Mouse (Mus musculus): ENCODE results near the gene Slitrk5. TPM values are rescaled to one million over a fixed set of nuclear protein-coding genes. Genes with fewer than 3 reads are reported as not detected.
A peak's percentile ranks its signal among the peaks of the same experiment; 100 is the strongest.
"Not testable (repeated sequence)": the region's sequence is repeated elsewhere in the genome, so short reads cannot be mapped to it uniquely, and the experiment has no call there.

The Slitrk5 gene
- total RNA-seq (2021): under 1 TPM; 0.10 to 0.16 TPM
- long read RNA-seq, experiment 1: 0 reads
- long read RNA-seq, experiment 2: 0 reads

DNA sequence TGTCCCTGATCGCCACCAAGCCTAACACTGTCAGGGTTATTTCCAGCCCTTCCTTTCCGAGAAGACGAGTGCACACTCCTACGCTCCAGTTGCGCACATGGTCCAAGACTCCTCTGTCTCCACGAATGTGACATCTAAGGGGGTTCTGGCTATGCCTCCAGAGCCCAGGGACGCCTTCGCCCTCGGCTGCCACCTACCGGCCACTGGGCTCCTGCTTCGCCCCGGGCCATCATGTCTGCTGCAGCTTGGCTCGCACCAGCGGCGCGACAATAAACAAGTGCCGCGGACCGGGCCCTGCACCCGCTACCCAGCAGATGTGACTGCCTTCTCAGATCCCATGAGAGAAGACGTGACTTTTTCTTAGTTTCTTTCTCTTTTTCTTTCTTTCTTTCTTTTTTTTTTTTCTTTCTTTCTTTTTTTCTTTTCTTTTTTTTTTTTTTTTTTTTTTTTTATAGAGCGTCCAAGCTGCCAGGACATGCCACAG lies at the start of gene Slitrk5:
Gene Slitrk5 (plus strand): TSS at position 434 of the 484 bp plus-strand sequence.
- DNase-seq: peak; percentile 84 to 85

DNA sequence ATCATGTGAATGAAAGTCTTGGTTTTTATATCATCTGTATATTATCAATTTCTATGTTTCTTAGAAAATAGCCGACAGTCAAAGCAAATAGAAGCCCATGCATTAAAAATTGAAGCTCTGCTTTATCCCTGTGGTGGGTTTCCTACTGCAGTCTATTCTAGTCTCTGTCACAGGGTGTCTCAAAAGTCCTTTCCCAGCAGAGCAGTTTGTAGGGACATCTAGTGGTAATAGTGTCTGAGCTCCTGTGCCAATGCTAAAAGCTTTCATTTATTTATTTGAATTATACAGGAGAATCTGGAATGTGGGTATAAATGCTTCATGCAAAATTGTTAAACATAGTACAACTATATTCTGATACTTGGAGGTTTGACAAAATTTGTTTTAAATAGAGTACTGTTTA lies 2.0 kb upstream of the Slitrk5 start:
- DNase-seq: no peak

DNA sequence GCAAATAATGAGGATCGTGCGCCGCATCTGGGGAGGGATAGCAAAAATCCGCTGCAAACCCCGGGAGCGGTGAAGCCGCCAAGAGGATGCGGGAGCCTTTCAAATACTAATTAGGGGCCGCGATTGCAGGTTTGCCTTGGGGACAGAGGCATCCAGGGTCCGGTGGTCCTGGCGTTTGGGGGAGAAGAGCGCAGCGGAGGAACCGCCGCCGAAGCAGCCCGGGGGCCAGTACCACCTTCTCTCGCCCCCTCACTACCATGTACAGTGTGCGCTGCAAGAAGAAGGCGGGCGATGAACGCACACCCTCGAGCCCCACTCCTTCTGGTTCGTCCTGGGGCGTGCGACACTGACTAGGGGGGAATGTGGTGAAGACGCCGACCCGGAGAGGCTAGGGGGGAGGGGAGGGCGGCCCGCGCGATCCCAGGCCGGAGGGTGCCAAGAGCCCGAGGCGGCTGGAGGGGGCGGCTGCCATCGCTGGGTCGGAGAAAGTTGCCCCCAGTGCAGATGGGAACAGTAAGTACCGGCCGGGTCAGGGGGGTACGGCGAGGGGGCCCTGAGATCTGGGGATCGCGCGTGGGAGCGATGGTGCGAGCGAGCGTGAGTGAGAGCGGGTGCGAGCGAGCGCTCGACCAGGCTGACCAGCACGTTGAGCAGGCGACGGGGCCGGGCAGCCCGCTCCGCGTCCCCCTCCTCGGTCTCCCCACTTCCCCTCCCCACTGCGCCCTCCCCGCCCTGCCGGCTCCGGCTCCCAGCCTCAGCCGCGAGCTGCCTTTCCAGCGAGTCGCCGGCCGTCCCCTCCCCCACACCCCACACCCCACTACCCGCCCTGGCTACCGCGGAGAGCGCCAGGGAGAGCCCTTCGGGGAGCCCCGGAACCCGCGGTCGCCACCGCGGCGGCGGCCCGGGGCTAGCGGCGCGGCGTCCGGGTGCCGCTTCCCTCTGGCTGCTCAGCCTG lies 591 bp downstream of the Slitrk5 start:
- DNase-seq: peak; percentile 12 to 37

DNA sequence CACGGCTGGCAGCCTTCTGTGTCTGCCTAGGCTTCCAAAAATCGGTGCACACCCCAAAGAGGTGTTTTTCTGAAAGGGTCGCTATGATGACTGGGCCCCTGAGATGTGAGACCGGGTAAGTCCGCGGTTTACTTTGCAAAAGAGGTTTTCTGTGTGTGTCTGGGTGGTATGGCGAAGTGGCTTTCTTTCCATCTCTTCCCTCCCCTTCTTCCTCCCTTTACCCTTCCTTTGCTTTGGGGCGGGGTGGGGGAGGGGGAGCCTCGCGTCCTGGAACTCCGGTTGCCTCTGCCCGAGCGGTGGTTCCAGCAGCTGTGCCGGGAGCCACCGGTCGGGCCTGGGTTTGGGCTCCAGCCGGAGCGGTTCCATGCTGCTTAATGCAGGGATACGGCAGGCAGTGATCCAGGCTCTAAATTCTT lies 1.3 kb downstream of the Slitrk5 start:
- DNase-seq: peak; percentile 6 to 16

DNA sequence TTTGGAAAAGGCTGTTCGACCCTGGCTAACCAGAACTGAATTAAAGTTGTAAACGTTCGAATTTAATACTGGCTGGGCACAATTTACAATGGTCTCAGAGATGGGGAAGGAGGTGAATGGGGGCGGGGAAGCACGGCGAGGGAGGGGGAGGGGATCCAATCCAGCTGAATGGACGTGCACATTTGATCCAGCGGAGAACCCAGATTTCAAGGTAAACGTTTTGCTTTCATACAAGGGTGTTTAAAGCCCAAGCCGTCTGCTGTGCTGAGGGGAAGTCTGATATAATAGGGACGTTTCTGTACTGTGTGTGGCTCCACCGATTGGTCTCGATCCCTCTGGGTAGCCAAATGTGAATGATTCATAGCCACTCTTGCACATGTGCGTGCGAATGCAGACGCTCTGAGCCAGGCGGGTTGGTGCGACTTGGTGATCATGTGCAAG lies 2.0 kb downstream of the Slitrk5 start:
- DNase-seq: no peak

DNA sequence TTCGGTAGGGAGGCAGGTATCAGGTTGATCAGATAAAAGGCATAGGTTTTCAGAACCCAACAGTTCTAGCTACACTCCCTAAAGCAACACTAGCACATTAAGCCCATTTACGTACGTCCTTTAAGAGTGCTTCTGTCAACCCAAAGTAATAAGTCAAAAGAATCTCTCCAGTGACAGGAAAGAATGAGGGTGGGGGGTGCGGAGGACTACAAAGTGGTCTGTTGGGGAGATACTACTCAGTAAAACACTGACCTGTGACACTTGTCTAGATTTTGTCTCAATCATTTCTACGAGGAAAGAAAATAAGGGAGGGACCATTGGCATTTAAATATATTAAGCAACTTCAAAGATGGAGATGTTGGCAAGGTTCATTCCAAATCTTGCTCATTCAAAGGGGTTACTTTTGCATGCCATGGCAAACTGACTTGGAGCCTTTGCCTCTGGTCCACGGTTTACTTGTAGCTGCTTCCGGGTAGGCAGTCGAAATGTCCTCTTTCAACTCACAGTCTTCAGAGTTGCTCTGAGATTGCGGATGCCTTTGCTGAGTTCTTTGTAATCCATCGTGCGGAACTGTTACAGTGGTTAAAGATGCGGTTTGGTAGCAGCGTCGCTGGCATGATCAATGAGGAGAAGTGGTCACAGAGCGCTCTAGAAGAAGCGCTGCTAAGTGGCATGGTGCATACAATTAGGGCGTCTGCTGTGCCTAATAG lies 2.6 kb downstream of the Slitrk5 start:
- no peak for DNase-seq

DNA sequence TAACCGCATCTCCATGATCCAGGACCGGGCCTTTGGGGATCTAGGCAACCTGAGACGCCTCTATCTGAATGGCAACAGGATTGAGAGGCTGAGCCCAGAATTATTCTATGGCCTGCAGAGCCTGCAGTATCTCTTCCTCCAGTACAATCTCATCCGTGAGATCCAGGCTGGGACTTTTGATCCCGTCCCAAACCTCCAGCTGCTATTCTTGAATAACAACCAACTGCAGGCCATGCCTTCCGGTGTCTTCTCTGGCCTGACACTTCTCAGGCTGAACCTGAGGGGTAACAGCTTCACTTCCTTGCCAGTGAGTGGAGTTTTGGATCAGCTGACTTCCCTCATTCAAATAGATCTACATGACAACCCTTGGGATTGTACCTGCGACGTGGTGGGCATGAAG lies 5.4 kb downstream of the Slitrk5 start:
- no peak for DNase-seq

DNA sequence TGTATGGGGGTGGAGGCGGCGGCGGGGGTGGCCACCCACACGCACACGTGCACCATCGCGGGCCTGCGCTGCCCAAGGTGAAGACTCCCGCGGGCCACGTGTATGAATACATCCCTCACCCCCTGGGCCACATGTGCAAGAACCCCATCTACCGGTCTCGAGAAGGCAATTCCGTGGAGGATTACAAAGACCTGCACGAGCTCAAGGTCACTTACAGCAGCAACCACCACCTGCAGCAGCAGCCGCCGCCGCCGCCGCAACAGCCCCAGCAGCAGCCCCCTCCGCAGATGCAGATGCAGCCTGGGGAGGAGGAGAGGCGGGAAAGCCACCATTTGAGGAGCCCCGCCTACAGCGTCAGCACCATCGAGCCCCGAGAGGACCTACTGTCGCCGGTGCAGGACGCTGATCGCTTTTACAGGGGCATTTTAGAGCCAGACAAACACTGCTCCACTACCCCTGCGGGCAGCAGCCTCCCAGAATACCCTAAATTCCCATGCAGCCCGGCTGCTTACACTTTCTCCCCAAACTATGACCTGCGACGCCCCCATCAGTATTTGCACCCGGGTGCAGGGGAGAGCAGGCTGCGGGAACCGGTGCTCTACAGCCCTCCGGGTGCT lies 6.3 kb downstream of the Slitrk5 start:
- no peak for DNase-seq

DNA sequence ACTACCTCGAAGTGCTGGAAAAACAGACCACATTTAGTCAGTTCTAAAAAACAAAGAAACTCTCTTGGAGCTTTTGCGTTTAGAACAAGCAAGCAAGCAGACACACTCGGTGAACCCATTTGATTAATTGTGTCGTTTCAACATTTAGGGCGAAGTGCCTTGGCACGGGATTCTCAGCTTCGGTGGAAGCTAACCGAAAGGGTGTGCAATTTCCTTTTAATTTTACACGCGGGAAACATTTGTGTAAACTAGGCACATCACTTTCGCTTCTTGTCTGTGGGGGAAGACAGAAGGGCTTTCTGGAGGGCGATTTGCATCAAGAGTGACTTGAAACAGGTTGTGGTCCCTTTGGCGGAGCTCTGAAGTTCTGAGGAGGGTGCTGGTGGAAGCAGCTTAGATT lies 6.9 kb downstream of the Slitrk5 start:
- DNase-seq: no peak

DNA sequence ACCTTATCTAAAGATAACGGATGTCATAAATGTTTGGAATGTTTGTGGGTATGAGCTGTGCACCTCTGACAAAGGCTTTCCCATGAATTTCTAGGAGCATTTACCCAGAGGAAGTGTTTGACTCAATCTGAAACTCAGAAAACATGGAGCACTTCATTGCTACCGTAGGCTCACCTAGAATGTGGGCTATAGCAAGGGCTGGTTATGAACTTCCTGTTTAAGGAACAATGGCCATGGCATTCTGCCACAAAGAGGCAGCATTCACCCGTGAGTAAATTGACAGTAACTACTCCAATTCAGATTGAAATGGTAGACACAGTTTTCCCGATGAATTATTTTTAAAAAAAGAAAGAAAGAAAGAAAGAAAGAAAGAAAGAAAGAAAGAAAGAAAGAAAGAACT lies 8.6 kb downstream of the Slitrk5 start:
- DNase-seq: no peak

DNA sequence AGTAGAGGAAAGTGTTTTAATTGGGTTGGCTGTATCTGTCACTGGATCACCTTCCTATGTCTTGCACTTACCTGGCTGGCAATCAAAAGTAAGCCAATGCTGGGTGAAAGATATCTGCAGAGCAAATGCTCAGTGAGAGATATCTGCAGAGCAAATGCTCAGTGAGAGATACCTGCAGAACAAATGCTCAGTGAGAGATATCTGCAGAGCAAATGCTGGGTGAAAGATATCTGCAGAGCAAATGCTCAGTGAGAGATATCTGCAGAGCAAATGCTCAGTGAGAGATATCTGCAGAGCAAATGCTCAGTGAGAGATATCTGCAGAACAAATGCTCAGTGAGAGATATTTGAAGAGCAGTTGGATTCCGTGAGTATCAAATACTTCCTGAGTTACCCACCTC lies 15.2 kb downstream of the Slitrk5 start:
- DNase-seq: not testable (repeated sequence)

DNA sequence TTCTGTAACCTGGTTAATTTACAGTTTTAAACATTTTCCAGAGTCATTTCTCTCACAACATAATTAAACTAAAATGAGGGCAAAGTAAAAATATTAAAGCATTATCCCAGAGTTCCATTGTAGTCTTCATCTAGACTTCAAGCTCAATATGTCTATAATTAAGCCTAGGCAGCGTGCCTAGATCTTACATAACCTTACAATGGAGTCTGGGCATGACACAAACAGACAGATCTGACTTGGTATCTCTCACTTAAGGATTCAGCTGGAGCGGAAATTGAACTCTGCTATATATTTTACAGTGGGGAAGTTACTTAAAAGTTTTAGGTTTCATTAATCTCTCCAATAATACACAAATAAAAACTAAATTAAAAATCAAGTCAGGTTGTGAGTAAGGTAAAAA lies 54.9 kb downstream of the Slitrk5 start:
- DNase-seq: no peak

All from adrenal gland, postnatal 36 days (tissue).